Mouse (Mus musculus): ENCODE measurements at regions not wholly inside any gene's neighbourhood (a gene's known extent, or its start where the extent isn't known, plus 50 kb on each side); places are given as distances from the start of the nearest gene placed in this dataset.

DNA sequence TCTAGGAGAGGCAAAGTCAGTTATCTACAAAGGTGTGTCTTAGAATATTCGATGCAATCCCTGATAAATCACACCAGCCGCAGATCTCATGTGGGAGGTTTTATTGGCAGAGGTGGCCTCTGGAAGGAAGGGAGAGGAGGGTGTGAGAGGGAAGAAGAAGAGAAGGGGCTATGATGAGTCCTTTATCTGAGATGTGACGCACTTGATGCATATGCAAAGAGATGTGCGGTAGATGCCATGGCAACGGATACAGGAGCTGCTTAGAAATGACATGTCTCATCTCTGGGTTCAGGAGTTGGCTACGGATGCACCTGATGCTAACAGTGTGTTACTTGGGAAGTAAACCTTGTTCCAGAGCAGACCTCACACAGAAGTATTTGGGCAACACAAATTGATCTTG is 718.6 kb upstream of the Gm21961 start:
- Histone ChIP-seq H3K27ac (ENCODE audit: insufficient read depth, low read length) (no peak overlapping the region), H3K4me1 (ENCODE audit: control insufficient read depth, insufficient read depth, low read length) (no peaks in the 10 kb centered on the region), H3K4me3 (ENCODE audit: insufficient read depth, low read length) (no peak overlapping the region)
- no peak for TF ChIP-seq CTCF (IDR thresholded peaks at IDR 0.05; ENCODE audit: borderline replicate concordance, insufficient read depth, low read length)
- TF ChIP-seq POLR2A (IDR thresholded peaks at IDR 0.05; ENCODE audit: low read depth, low read length) = no peak

DNA sequence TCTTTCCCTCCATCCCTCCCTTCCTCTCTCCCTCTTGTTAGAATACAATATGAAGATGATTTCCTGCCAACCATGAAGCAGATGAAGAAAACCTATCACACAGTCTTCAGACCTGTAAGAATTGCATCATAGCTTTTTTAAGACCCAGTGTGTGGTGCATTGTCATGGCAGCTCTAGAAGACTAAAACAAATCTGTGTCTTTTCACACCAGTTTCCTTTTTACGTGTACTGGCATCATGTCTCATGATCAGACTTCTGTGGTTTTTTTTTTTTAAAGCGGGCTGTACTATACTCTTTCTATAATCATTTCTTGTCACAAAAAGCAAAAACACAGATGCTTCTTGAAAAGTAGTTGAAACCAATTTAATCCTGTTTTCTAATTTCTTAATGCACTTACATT is 716.6 kb upstream of the Gm21961 start:
- TF ChIP-seq POLR2A (IDR thresholded peaks at IDR 0.05; ENCODE audit: low read depth, low read length) (no peak), CTCF (IDR thresholded peaks at IDR 0.05; ENCODE audit: borderline replicate concordance, insufficient read depth, low read length) (no peak)
- H3K4me3 ChIP-seq (ENCODE audit: insufficient read depth, low read length) = no peak overlapping the region
- no peaks in the 10 kb centered on the region for H3K4me1 ChIP-seq (ENCODE audit: control insufficient read depth, insufficient read depth, low read length)
- H3K27ac ChIP-seq (ENCODE audit: insufficient read depth, low read length) = no peak overlapping the region

DNA sequence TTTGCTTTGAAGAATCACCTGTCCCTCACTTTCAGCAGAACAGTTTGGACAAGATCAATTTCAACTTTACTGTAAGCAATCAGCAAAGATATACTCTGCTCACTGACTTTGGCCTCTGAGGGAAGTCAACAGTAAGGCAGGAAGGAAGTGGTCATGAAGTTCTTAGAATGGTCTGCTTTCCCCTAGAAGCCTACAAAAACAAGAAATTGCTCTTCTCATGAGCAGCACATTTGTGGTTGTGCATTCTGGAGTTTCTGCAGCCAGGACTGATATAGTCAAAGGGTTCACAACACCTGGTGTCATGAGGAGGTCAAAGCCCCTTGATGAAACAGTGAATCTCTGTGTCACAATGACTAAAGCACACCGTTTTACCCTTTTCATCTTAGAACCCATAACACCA is 712.4 kb upstream of the Gm21961 start:
- Histone ChIP-seq H3K4me1 (ENCODE audit: control insufficient read depth, insufficient read depth, low read length) (no peaks in the 10 kb centered on the region), H3K4me3 (ENCODE audit: insufficient read depth, low read length) (no peak overlapping the region), H3K27ac (ENCODE audit: insufficient read depth, low read length) (no peak overlapping the region)
- TF ChIP-seq CTCF (IDR thresholded peaks at IDR 0.05; ENCODE audit: borderline replicate concordance, insufficient read depth, low read length) = no peak
- no peak for TF ChIP-seq POLR2A (IDR thresholded peaks at IDR 0.05; ENCODE audit: low read depth, low read length)

DNA sequence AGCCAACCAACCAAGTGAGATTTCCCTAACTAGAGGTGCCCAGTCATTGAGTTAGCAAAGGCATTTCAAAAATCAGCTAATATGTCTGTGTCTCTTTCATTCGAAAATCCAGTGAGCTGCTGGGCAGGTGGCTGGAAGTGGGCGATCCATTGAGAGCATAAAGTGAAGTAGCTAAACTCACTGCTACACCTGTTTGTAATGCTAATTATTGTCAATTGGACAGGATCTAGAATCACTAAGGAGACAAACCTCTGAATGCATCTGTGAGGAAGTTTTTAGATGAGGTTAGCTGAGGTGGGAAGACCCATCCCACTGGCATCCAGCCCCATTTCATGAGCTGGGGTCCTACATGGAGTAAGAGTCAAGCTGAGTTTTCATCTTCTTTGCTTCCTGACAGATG is 711.6 kb upstream of the Gm21961 start:
- Histone ChIP-seq H3K27ac (ENCODE audit: insufficient read depth, low read length) (no peak overlapping the region), H3K4me3 (ENCODE audit: insufficient read depth, low read length) (no peak overlapping the region), H3K4me1 (ENCODE audit: control insufficient read depth, insufficient read depth, low read length) (no peaks in the 10 kb centered on the region)
- TF ChIP-seq CTCF (IDR thresholded peaks at IDR 0.05; ENCODE audit: borderline replicate concordance, insufficient read depth, low read length) = no peak
- TF ChIP-seq POLR2A (IDR thresholded peaks at IDR 0.05; ENCODE audit: low read depth, low read length) = no peak

DNA sequence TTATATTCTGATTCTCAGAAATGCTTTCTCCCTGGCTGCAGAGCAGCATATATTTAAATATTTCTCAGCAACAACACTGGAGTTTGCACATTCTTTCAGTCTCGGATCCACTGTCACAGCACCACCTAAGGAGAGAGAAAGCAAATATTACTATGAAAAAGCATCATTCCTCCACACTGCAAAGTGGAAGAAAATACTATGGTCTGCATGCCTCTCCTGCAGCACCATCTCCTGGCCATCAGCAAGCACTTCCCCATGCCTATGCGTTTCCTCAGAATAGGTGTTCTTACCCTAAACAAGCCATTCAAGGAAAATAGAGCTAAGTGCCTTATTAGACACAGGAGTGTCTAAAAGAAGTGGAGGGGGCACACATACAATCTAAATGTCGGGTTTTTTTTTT is 688.9 kb upstream of the Gm21961 start:
- H3K4me1 ChIP-seq (ENCODE audit: control insufficient read depth, insufficient read depth, low read length) = peaks cover 5% of the 10 kb centered on the region
- TF ChIP-seq POLR2A (IDR thresholded peaks at IDR 0.05; ENCODE audit: low read depth, low read length) = no peak
- peak; percentile 82; the same call in 1 of the 2 replicates for TF ChIP-seq CTCF (IDR thresholded peaks at IDR 0.05; ENCODE audit: borderline replicate concordance, insufficient read depth, low read length)
- H3K4me3 ChIP-seq (ENCODE audit: insufficient read depth, low read length) = no peak overlapping the region
- H3K27ac ChIP-seq (ENCODE audit: insufficient read depth, low read length) = no peak overlapping the region

DNA sequence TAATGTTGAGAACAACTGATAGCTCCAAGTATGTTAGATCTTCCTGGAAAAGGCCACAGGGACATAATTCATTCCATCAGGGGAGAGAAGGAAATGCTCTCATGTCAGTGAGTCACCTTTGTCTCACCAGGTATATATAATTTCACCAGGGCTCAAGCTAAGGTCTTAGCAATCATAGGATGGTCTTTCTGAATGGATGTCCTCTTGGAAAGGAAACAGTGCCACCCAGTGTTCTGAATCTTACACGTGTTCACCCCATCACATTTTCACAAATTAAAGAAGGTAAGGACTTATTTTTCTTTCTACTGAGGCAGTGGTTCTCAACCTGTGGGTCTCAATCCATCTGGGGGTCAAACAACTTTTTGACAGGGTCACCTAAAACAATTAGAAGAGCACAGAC is 686.8 kb upstream of the Gm21961 start:
- no peak for TF ChIP-seq POLR2A (IDR thresholded peaks at IDR 0.05; ENCODE audit: low read depth, low read length)
- no peak for TF ChIP-seq CTCF (IDR thresholded peaks at IDR 0.05; ENCODE audit: borderline replicate concordance, insufficient read depth, low read length)
- Histone ChIP-seq H3K4me3 (ENCODE audit: insufficient read depth, low read length) (no peak overlapping the region), H3K27ac (ENCODE audit: insufficient read depth, low read length) (no peak overlapping the region), H3K4me1 (ENCODE audit: control insufficient read depth, insufficient read depth, low read length) (peaks cover 7% of the 10 kb centered on the region)

DNA sequence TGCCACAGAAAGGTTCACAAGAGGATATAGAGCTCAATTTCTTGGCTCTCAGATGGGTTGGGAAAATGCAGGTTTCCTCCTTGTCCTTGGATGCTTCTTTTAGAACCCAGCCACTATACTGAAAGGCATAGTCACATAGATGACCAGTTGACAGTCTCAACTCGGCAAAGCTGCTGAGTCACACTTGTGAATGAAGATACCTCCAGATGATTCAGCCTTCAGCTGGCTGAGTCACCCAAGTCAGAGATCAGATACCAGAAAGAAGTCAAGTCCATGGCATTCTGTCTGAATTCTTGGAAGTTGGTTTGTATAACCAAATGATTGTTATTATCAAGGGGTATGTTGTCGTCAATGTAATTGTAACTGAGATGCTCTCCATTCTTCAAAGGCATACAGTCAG is 683.9 kb upstream of the Gm21961 start:
- TF ChIP-seq POLR2A (IDR thresholded peaks at IDR 0.05; ENCODE audit: low read depth, low read length) = no peak
- no peak for TF ChIP-seq CTCF (IDR thresholded peaks at IDR 0.05; ENCODE audit: borderline replicate concordance, insufficient read depth, low read length)
- no peak overlapping the region for H3K4me3 ChIP-seq (ENCODE audit: insufficient read depth, low read length)
- H3K4me1 ChIP-seq (ENCODE audit: control insufficient read depth, insufficient read depth, low read length) = peaks cover 7% of the 10 kb centered on the region
- no peak overlapping the region for H3K27ac ChIP-seq (ENCODE audit: insufficient read depth, low read length)
